Mouse (Mus musculus): ENCODE results near the gene Lck.

DNA sequence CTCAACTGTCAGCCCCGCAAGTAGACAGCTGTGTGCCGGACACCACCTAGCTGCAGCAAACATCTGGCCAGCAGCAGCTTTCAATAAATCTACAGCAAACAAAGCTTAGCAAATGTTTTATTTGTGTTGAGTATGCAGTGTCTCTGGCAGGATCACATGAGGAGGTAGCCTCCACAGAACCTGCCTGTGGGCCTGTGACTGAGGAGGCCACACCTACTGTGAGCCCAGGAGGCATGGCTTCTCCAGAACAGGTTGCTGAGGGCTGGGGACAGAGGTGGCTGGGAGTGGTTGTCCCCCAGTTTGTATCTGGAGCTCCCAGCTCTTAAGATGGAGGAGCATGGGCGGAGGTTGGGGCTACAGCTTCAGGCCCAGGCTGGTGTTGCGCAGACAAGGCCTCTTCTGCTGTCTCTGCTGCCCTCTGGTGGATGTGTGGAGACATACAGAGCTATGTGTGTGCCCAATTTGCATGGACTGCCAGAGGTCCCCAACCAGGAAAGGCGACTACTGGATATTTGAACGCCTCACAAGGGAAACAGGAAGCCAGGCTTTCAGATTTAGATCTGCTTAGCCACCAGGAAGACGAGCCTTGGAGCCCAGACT is 35.1 kb upstream of the Lck start:
- TF ChIP-seq GATA1 (IDR thresholded peaks at IDR 0.05; ENCODE audit: borderline replicate concordance, low read length) (no peak), FLI1 (IDR thresholded peaks at IDR 0.05; ENCODE audit: low read length) (no peak)
